In the genomic region with DNA sequence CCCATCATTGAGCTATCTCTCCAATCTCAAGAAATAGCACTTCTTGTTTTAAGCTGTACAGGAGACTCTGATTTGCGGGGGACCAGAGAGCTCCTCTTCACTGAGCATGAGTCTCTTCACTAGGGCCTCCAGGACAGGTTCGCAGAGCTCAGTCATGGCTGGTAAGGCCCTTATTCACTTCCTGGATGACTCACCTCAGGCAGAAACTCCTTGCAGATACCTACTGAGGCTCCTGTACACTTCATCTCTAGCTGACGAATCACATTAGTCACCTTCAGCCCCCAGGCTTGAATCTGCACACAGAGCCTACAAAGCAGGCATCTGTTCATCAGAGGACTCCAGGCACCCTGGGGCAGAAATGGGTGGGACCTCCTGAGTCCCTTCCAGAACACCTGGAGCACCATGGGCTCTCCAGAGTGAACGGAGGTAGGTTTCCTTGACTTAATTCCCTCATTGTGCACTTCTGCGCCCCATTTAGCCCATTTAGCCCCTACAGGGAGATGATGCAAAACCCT, we compare ENCODE assay signal across 22 mouse cellular contexts.
DNase-seq lines count a peak whose midpoint lies in the region; ATAC-seq lines count a peak whose summit lies in the region.
"Had no signal": no experiment of that assay in that cellular context is flagged by ENCODE, and none has a peak within 500 bp of the region (broad histone marks: within the 10 kb centered on the region; RNA-seq: fewer than 3 reads in every experiment).

No protein-coding gene starts in this region.

- H3K9ac ChIP-seq in hindbrain, embryonic 11.5 days (ENCODE audit: low read depth, low read length), result no peak overlapping the region
- no peak overlapping the region for H3K9ac ChIP-seq in embryonic facial prominence, embryonic 13.5 days
- no peak overlapping the region for H3K9ac ChIP-seq in stomach, embryonic 14.5 days (replicated peaks; ENCODE audit: low read depth, low read length)
- H3K9ac ChIP-seq: forebrain, postnatal 0 days; liver, embryonic 13.5 days; neural tube, embryonic 15.5 days had no signal

- no peak for DNase-seq in hindbrain, embryonic 10.5 days (ENCODE audit: low spot score)
- no peak for DNase-seq in hindbrain, embryonic 11.5 days (ENCODE audit: low spot score)
- peak; percentile 6 to 24 for DNase-seq in B cell, adult 2 months
- no peak for DNase-seq in adrenal gland, postnatal 14 days
- no peak for DNase-seq in heart, postnatal 14 days
- no peak for DNase-seq in lung, postnatal 10 days
- DNase-seq: adrenal gland, postnatal 36 days; cerebellum, adult 9-11 months; forebrain, postnatal 0 days; gastrocnemius, adult 2 months; heart, postnatal 10 days; left cerebral cortex, postnatal 4 days; liver, embryonic 13.5 days; lung, postnatal 4 days; right cerebral cortex, adult 18-20 months; thymus, adult 2 months had no signal

- no peak for ATAC-seq in hindbrain, embryonic 11.5 days (ENCODE audit: low FRiP score)
- ATAC-seq in embryonic facial prominence, embryonic 13.5 days (ENCODE audit: insufficient number of reproducible peaks, insufficient read depth, low FRiP score, low TSS enrichment, low read depth), result no peak
- ATAC-seq in stomach, embryonic 14.5 days (ENCODE audit: insufficient number of reproducible peaks, insufficient read depth, low FRiP score, low read depth), result no peak
- ATAC-seq: activated CD4-positive, CD25-positive, alpha-beta regulatory T cell, adult 4 months; forebrain, postnatal 0 days had no signal

- 0 out of 2 replicates have a peak overlapping the region, but pooled peaks have one; percentile 45 for H3K27ac ChIP-seq in hindbrain, embryonic 10.5 days
- H3K27ac ChIP-seq in hindbrain, embryonic 11.5 days (ENCODE audit: low read depth, low read length), result no peak overlapping the region
- peak overlapping the region; percentile 30; the same call in 1 of the 2 replicates for H3K27ac ChIP-seq in embryonic facial prominence, embryonic 13.5 days
- peak overlapping the region; percentile 78 for H3K27ac ChIP-seq in stomach, embryonic 14.5 days (ENCODE audit: low read length)
- H3K27ac ChIP-seq: gastrocnemius, adult 2 months; kidney, postnatal 0 days; liver, embryonic 13.5 days; neural tube, embryonic 15.5 days had no signal

- no peaks in the 10 kb centered on the region for H3K36me3 ChIP-seq in hindbrain, embryonic 10.5 days
- H3K36me3 ChIP-seq in hindbrain, embryonic 11.5 days (ENCODE audit: control insufficient read depth, insufficient read depth, low read length), result no peaks in the 10 kb centered on the region
- no peaks in the 10 kb centered on the region for H3K36me3 ChIP-seq in embryonic facial prominence, embryonic 13.5 days
- H3K36me3 ChIP-seq in stomach, embryonic 14.5 days (ENCODE audit: control insufficient read depth, insufficient read depth, low read length), result no peaks in the 10 kb centered on the region
- H3K36me3 ChIP-seq: liver, embryonic 13.5 days; neural tube, embryonic 15.5 days had no signal

- intact Hi-C loops in heart, postnatal 14 days (cut with DNase I), result no loop called here

- WGBS in hindbrain, embryonic 10.5 days, result 88% methylated on average over 5 of the region's 5 CpGs
- WGBS in hindbrain, embryonic 11.5 days, result 85% methylated on average over 5 of the region's 5 CpGs
- 78% methylated on average over 5 of the region's 5 CpGs for WGBS in embryonic facial prominence, embryonic 13.5 days
- WGBS in stomach, embryonic 14.5 days, result 84% methylated on average over 5 of the region's 5 CpGs

- no peaks in the 10 kb centered on the region for H3K9me3 ChIP-seq in hindbrain, embryonic 10.5 days
- H3K9me3 ChIP-seq in hindbrain, embryonic 11.5 days (ENCODE audit: control insufficient read depth, low read length), result no peaks in the 10 kb centered on the region
- H3K9me3 ChIP-seq in embryonic facial prominence, embryonic 13.5 days, result no peaks in the 10 kb centered on the region
- H3K9me3 ChIP-seq in stomach, embryonic 14.5 days (ENCODE audit: control insufficient read depth, low read depth, low read length), result no peaks in the 10 kb centered on the region
- H3K9me3 ChIP-seq: liver, embryonic 13.5 days; neural tube, embryonic 15.5 days had no signal

- no peak overlapping the region for H3K4me2 ChIP-seq in hindbrain, embryonic 11.5 days (replicated peaks; ENCODE audit: low read depth, low read length)
- H3K4me2 ChIP-seq in embryonic facial prominence, embryonic 13.5 days, result no peak overlapping the region
- H3K4me2 ChIP-seq in stomach, embryonic 14.5 days (replicated peaks; ENCODE audit: low read depth, low read length), result no peak overlapping the region
- H3K4me2 ChIP-seq: liver, embryonic 13.5 days; midbrain, embryonic 11.5 days; neural tube, embryonic 15.5 days had no signal

- H3K4me3 ChIP-seq in hindbrain, embryonic 10.5 days, result no peak overlapping the region
- H3K4me3 ChIP-seq in hindbrain, embryonic 11.5 days (ENCODE audit: low read depth, low read length), result no peak overlapping the region
- H3K4me3 ChIP-seq in embryonic facial prominence, embryonic 13.5 days, result no peak overlapping the region
- H3K4me3 ChIP-seq in stomach, embryonic 14.5 days (ENCODE audit: low read depth, low read length), result no peak overlapping the region
- H3K4me3 ChIP-seq: gastrocnemius, adult 2 months; liver, embryonic 13.5 days; neural tube, embryonic 15.5 days had no signal

- H3K27me3 ChIP-seq in hindbrain, embryonic 10.5 days (ENCODE audit: insufficient read depth, poor library complexity, severe bottlenecking), result 0 out of 2 replicates have a peak, but pooled peaks cover 2% of the 10 kb centered on the region
- no peaks in the 10 kb centered on the region for H3K27me3 ChIP-seq in hindbrain, embryonic 11.5 days (ENCODE audit: control insufficient read depth, insufficient read depth, low read length)
- H3K27me3 ChIP-seq in embryonic facial prominence, embryonic 13.5 days, result no peaks in the 10 kb centered on the region
- no peaks in the 10 kb centered on the region for H3K27me3 ChIP-seq in stomach, embryonic 14.5 days (ENCODE audit: control insufficient read depth, insufficient read depth, low read length)
- H3K27me3 ChIP-seq: liver, embryonic 13.5 days; neural tube, embryonic 15.5 days had no signal

- peaks cover 38% of the 10 kb centered on the region for H3K4me1 ChIP-seq in hindbrain, embryonic 10.5 days (replicated peaks)
- no peaks in the 10 kb centered on the region for H3K4me1 ChIP-seq in hindbrain, embryonic 11.5 days (replicated peaks; ENCODE audit: control insufficient read depth, insufficient read depth, low read length)
- peaks cover 39% of the 10 kb centered on the region for H3K4me1 ChIP-seq in embryonic facial prominence, embryonic 13.5 days
- H3K4me1 ChIP-seq in stomach, embryonic 14.5 days (ENCODE audit: control insufficient read depth, insufficient read depth, low read length), result peaks cover 24% of the 10 kb centered on the region
- H3K4me1 ChIP-seq: liver, embryonic 13.5 days had no signal

Comparison
In these comparisons a context has a peak if more than half of its experiments do, and no peak if none do; other contexts are left out.
1. DNase-seq: peak in B cell, adult 2 months (2 of 2); none in hindbrain, embryonic 10.5 days (single experiment), hindbrain, embryonic 11.5 days (single experiment), adrenal gland, postnatal 14 days (single experiment), heart, postnatal 14 days (0 of 2) and lung, postnatal 10 days (single experiment).